Mouse (Mus musculus) spleen, adult 2 months (tissue): ENCODE measurements around the gene Gm3417.

ENCODE experiments used
- CTCF ChIP-seq: fragments of 200-500 bp; IDR thresholded peaks from 2 replicates; pipeline ENCODE4 v1.5.1; 2011; ENCODE audit warnings: mild to moderate bottlenecking, inconsistent platforms; ENCODE audit not compliant: insufficient read depth, insufficient read length, insufficient replicate concordance; ENCODE audit errors: extremely low read depth
- POLR2A ChIP-seq: fragments of 200-500 bp; IDR thresholded peaks from 2 replicates; pipeline ENCODE4 v1.6.1; 2011; ENCODE audit warnings: low read depth, low read length, inconsistent platforms

DNA sequence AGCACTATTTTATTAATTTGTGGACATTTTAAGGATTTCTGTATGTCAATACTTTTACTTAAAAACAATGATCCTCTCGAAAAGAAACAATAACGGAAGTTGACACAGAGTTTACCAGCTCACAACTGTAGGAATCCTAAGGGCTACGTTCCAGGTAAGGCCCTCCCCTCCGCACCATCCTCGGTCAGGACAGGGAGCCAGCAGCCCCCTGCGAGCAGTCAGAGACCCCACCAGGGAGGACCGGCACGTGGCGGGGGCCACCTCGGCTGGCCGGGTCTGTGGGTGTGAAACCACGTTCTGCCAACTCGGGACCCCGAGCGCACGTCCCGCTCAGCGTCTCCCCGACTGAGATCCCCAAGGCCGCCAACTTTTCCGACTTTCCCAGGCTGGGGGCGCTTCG lies 18.1 kb downstream of the Gm3417 start:
- TF ChIP-seq POLR2A: no peak
- no peak for TF ChIP-seq CTCF
